Mouse (Mus musculus) limb, embryonic 12.5 days (tissue): ENCODE data around the gene Actr1b. TPM values are rescaled to one million over a fixed set of nuclear protein-coding genes. Genes with fewer than 3 reads are reported as not detected.

ENCODE experiments used
- ATAC-seq: fragments of 200-750 bp; cut with Nextera tagmentation; 2 replicates; pipeline ENCODE4 v1.8.0; 2017; ENCODE audit warnings: low read depth, moderate TSS enrichment; ENCODE audit not compliant: insufficient number of reproducible peaks, insufficient read depth, low FRiP score, low TSS enrichment
- H3K27ac ChIP-seq: fragments of 300-500 bp; sonication (generic); 2 replicates; pipeline ENCODE4 v1.5.1; 2016; ENCODE audit warnings: mild to moderate bottlenecking, moderate library complexity
- H3K27me3 ChIP-seq: fragments of 300-500 bp; sonication (generic); 2 replicates; pipeline ENCODE4 v1.6.1; 2016; ENCODE audit warnings: mild to moderate bottlenecking, moderate library complexity
- H3K36me3 ChIP-seq: fragments of 300-500 bp; sonication (generic); 2 replicates; pipeline ENCODE4 v1.6.1; 2016; ENCODE audit warnings: mild to moderate bottlenecking, moderate library complexity
- H3K4me1 ChIP-seq: fragments of 300-500 bp; sonication (generic); replicated peaks from 2 replicates; pipeline ENCODE4 v1.6.1; 2016
- H3K4me2 ChIP-seq: fragments of 300-500 bp; sonication (generic); 2 replicates; pipeline ENCODE4 v1.6.1; 2016; ENCODE audit warnings: mild to moderate bottlenecking, moderate library complexity
- H3K4me3 ChIP-seq: fragments of 300-500 bp; sonication (generic); replicated peaks from 2 replicates; pipeline ENCODE4 v1.5.1; 2016; ENCODE audit warnings: mild to moderate bottlenecking
- H3K9ac ChIP-seq: fragments of 300-500 bp; sonication (generic); replicated peaks from 2 replicates; pipeline ENCODE4 v1.6.1; 2016; ENCODE audit warnings: mild to moderate bottlenecking, moderate library complexity
- H3K9me3 ChIP-seq: fragments of 300-500 bp; sonication (generic); 2 replicates; pipeline ENCODE4 v1.6.1; 2016; ENCODE audit warnings: mild to moderate bottlenecking, moderate library complexity
- WGBS: fragments of 180-500 bp; shearing (Covaris S2); methylation state at CpG from one replicate; pipeline ENCODE4 v1.1.7; 2016; 5-methylcytosine and 5-hydroxymethylcytosine counted together
- polyA plus RNA-seq: library from polyadenylated mRNA; unstranded; fragments of >200 nt; fragmentation: Nextera tagmentation; extraction: Ambion mirVana; gene quantifications from 2 replicates; pipeline ENCODE4 v1.2.1, GENCODE M21; 2016

Actr1b gene
- polyA plus RNA-seq, 1 experiment from 2014 or later, result 114 TPM

DNA sequence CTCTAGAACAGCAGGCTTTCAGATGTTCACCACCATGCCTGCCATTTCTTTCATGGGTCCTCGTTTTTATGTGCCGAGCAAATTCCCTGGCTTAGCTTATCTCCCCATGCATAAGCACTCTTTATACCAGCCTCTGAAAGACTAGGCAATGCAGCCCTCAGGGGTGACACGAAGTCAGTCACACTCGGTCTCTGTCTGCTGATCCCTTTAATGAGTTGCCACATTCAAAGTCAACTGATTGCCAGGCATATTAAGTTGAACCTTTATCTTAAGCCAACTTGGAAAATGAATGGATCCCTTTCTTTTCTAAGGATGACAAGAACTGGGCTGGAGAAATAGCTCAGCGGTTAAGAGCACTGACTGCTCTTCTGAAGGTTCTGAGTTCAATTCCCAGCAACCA lies 25.0 kb upstream of the Actr1b start:
- peaks cover 4% of the 10 kb centered on the region; the same call in 1 of the 2 replicates for H3K4me1 ChIP-seq
- WGBS, result 76% methylated on average over 5 of the region's 5 CpGs
- ATAC-seq, result no peak

DNA sequence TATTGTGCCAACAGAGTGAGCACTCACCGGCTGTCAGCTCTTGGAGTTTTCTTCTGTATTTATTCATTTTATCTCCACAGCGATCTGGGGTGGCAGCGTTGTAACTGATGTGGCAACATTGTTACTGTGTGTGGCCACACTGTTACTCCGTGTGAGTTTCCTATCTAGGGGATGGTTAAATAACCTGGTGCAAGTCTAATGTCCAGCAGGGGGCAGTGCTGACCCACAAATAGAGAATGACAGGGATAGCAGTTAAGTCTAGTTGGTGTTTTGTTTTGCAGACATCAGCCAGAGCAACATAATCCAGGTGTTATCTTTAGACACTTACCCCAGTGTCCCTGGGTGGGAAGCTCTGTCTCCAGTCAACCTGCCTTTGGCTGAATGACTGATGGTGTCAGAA lies 23.1 kb upstream of the Actr1b start:
- ATAC-seq, result no peak
- WGBS, result 13% methylated on average over 4 of the region's 4 CpGs

More for the DNA sequence above, 25.0 kb upstream of the Actr1b start:
- no peak overlapping the region for H3K9ac ChIP-seq
- H3K27me3 ChIP-seq, result peaks cover 32% of the 10 kb centered on the region
- H3K27ac ChIP-seq, result no peak overlapping the region
- H3K9me3 ChIP-seq, result no peaks in the 10 kb centered on the region
- H3K4me3 ChIP-seq, result no peak overlapping the region
- H3K4me2 ChIP-seq, result no peak overlapping the region
- no peaks in the 10 kb centered on the region for H3K36me3 ChIP-seq

DNA sequence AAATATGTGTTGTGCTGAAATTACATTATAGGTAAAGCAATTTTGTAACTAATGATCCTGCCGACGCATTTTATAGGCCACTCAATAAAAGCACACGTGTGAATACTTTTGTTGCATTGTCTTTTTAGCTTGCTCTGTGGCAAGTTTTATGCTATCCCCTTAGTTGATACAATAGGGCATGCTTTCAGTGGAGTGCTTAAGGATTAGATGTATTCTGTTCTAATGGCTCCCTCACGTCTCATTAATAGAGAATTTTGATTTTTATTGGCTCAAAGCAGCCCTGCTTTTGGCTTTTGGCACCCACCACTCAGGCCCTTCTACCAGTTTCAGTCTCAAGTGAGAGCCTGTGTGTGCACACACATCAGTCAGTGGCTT lies 9.8 kb upstream of the Actr1b start:
- WGBS, result 18% methylated on average over 4 of the region's 4 CpGs
- no peak overlapping the region for H3K4me3 ChIP-seq
- no peaks in the 10 kb centered on the region for H3K9me3 ChIP-seq
- H3K4me2 ChIP-seq, result no peak overlapping the region
- H3K4me1 ChIP-seq, result peaks cover 34% of the 10 kb centered on the region
- H3K27ac ChIP-seq, result peak overlapping the region; percentile 90
- H3K9ac ChIP-seq, result no peak overlapping the region
- H3K36me3 ChIP-seq, result no peaks in the 10 kb centered on the region
- peak; percentile 45; the same call in 1 of the 2 replicates for ATAC-seq
- no peaks in the 10 kb centered on the region for H3K27me3 ChIP-seq

More for the DNA sequence above, 23.1 kb upstream of the Actr1b start:
- Histone ChIP-seq H3K9me3 (no peaks in the 10 kb centered on the region), H3K27ac (no peak overlapping the region), H3K4me1 (no peaks in the 10 kb centered on the region), H3K4me3 (no peak overlapping the region), H3K9ac (no peak overlapping the region), H3K36me3 (no peaks in the 10 kb centered on the region), H3K4me2 (no peak overlapping the region), H3K27me3 (peaks cover 19% of the 10 kb centered on the region)

DNA sequence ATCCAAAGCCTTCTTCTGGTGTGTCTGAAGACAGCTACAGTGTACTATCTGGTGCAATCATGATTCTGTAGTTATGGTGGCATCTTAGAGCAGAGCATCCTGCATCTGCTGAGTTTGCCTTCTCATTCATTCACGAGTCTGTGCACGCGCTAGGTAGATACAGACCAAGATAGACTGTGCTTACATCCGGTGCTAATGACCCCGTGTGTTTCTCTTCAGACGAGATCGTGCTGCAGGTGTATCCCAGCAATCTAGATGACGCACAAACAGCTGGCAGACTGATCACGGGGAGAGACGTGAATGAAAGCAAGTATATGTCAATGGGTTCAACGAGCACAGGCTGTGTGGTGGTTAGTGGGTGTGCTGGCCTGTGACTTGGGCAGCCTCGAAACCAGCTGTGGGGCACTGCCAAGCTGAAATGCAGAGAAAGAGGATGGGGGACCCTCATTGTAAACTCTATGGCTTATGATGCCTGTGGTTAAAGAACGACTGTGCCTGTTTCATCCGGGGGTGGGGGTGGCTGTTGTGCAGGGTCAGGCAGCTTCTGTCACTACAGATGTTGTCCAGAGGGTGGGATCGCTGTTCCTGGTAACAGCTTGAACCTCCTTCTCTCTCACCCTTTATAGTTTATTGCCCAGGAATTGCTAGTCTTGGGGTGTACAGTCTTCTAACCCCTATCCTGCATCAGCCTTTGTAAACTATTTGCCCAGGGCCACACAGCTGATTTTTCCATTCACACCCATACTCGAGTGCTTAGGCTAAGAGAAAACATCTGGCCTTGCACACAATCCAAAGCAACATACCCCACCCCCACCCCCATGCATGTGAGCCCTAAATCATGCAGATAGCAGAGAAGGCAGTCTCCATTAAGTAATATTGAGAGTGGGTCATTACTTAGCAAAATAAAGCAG lies 9.2 kb upstream of the Actr1b start:
- no peak overlapping the region for H3K4me3 ChIP-seq
- H3K27ac ChIP-seq, result peak overlapping the region; percentile 90
- no peaks in the 10 kb centered on the region for H3K27me3 ChIP-seq
- H3K4me2 ChIP-seq, result peak overlapping the region; percentile 33
- no peaks in the 10 kb centered on the region for H3K36me3 ChIP-seq
- peaks cover 34% of the 10 kb centered on the region for H3K4me1 ChIP-seq
- 29% methylated on average over 16 of the region's 16 CpGs for WGBS
- ATAC-seq, result peak; percentile 85
- no peaks in the 10 kb centered on the region for H3K9me3 ChIP-seq
- no peak overlapping the region for H3K9ac ChIP-seq

DNA sequence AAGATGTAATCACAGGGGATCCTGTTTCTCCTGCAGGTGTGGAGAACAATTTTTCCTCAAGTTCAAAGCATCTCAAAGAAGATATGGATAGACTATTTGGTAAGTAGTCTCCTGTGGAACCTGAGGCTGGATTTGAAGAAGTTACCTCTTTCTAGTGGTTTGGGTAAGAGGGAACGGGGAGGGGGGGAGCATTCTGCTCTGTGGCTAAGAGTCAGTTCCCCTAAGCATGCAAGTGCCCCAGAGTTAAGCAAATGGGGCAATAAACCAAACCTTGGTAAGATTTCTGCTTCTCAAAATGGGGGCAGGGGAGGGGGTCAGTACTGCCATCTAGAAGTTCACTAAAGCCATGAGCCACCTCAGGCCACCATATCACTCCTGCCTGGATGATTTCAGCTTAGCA lies 4.6 kb upstream of the Actr1b start:
- no peak for ATAC-seq
- no peak overlapping the region for H3K4me2 ChIP-seq
- H3K27me3 ChIP-seq, result no peaks in the 10 kb centered on the region
- no peaks in the 10 kb centered on the region for H3K9me3 ChIP-seq
- no peak overlapping the region for H3K27ac ChIP-seq
- 81% methylated on average over 1 of the region's 1 CpGs for WGBS
- no peak overlapping the region for H3K4me3 ChIP-seq
- peaks cover 24% of the 10 kb centered on the region for H3K4me1 ChIP-seq
- no peaks in the 10 kb centered on the region for H3K36me3 ChIP-seq
- H3K9ac ChIP-seq, result no peak overlapping the region

DNA sequence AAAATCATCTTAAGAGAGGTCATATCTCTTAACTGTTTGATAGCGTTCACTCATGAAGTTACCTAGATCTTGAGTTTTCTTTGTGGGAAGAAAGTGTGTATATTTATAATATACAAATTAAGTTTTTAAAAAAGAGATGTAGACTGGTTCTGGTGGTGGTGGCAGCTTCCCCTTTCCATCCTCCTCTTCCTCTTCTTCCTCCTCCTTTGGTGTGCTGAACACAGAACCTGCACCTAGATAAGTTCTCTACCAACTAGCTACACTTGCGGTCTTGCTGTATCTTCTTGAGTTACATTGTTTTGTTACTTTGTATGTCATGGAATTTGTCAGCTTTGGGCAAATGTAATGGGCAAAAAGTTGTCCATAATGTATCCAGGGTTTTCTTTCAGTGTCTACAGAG lies 3.1 kb downstream of the Actr1b start:
- Histone ChIP-seq H3K27ac (no peak overlapping the region), H3K4me1 (peaks cover 17% of the 10 kb centered on the region), H3K36me3 (peaks cover 16% of the 10 kb centered on the region), H3K4me2 (no peak overlapping the region), H3K9me3 (no peaks in the 10 kb centered on the region), H3K27me3 (no peaks in the 10 kb centered on the region), H3K4me3 (no peak overlapping the region), H3K9ac (no peak overlapping the region)
- WGBS, result 99% methylated on average over 2 of the region's 2 CpGs
- ATAC-seq, result no peak

DNA sequence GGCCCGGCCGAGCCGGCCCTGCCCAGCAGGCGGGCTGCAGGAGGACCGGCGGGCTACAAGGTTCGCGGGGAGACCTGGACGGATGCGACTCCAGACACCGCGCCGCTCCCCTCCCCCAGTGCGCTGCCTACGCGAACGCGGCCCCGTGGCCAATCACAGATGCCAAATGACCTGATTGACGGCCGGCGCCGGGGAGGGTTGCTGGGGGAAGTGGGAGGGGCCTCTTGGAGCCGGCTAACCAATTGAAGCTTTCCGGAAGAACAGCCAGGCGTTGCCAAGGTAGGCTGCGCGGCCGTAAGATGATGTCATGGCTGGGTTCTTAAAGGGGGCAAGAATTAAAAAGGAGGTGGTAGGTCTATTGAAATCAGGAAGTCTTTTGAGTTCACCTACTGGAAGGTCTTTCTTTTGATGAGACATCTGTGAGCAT lies 4.4 kb downstream of the Actr1b start, which contains the start of gene 4933424G06Rik:
4933424G06Rik (plus strand) TSS at position 296 of the 427 bp plus-strand sequence.
- Histone ChIP-seq H3K27me3 (no peaks in the 10 kb centered on the region), H3K4me3 (peak within 1 kb of the TSS; percentile 94), H3K4me2 (peak within 1 kb of the TSS; percentile 89), H3K27ac (peak within 1 kb of the TSS; percentile 87), H3K36me3 (peaks cover 28% of the 10 kb centered on the region), H3K9me3 (no peaks in the 10 kb centered on the region), H3K4me1 (peaks cover 17% of the 10 kb centered on the region), H3K9ac (peak within 1 kb of the TSS; percentile 93)
- ATAC-seq, result peak; percentile 94
- WGBS, result under 1% methylated on average over 29 of the region's 29 CpGs

DNA sequence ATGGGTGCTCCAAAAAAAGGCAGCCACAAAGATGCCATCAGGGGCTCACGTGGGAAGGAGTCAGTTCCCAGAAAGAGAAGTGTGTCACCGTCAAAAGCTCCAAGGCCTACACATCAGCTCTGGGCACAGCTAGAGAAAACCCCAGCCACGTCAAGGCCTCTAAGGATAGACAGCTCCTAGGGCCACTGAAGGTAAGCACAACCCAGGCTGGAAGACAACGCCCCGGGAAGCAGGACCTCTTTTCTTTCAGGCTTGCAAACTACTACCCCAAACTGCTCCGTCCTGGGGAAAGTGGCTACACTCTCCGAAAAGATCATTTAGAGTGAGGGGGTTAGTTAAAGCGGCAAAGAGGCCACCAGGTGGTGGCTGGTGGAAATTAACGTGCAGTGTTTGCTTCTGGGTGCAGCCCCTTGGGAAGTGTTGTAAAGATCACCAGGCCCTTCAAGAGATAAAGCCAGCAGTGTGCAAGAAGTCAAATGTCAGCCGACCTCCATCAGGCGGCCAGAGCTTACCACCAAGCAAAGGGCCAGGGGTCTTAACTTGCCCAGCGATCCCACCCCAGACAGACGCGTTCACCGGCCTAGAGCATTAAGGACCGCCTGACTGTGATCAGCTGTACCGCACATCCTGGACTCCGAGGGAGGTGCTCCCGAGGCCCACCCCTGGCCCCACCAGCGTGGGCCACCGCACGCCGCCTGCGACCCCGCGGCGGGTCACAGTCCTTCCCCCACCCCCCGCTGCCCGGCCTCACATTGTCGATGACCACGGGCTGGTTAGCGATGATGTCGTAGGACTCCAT lies 5.0 kb downstream of the Actr1b start:
- ATAC-seq, result peak; percentile 86
- WGBS, result under 1% methylated on average over 33 of the region's 33 CpGs

DNA sequence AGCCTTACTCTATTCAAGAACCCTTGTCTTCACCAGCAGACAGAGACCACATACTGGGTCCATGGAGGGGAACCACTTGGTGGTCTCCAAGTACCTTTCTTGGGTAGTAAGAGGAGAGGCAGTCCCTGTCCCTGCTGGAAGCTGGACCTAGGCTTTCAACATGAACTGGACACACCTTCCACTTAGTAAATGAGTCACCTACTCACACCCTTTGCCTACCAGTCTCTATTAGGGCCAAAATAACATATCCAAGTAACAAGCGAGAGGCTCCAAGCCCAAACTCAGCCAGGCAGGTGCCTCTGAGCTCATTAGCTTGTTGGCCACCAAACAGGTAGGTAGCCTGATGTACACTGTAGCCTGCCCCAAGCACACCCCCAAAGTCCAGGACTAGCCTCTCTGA lies 5.6 kb downstream of the Actr1b start:
- 84% methylated on average over 1 of the region's 1 CpGs for WGBS
- ATAC-seq, result no peak
- H3K9ac ChIP-seq, result peak overlapping the region; percentile 93
- peak overlapping the region; percentile 87; the same call in 1 of the 2 replicates for H3K27ac ChIP-seq
- H3K27me3 ChIP-seq, result no peaks in the 10 kb centered on the region
- H3K4me3 ChIP-seq, result peak overlapping the region; percentile 94
- H3K9me3 ChIP-seq, result no peaks in the 10 kb centered on the region
- H3K36me3 ChIP-seq, result peaks cover 40% of the 10 kb centered on the region
- peaks cover 17% of the 10 kb centered on the region for H3K4me1 ChIP-seq
- H3K4me2 ChIP-seq, result peak overlapping the region; percentile 89

More for the DNA sequence above, 5.0 kb downstream of the Actr1b start:
- H3K27me3 ChIP-seq, result no peaks in the 10 kb centered on the region
- peaks cover 34% of the 10 kb centered on the region for H3K36me3 ChIP-seq
- H3K27ac ChIP-seq, result peak overlapping the region; percentile 87
- peak overlapping the region; percentile 94 for H3K4me3 ChIP-seq
- peaks cover 17% of the 10 kb centered on the region for H3K4me1 ChIP-seq
- no peaks in the 10 kb centered on the region for H3K9me3 ChIP-seq
- peak overlapping the region; percentile 89 for H3K4me2 ChIP-seq
- peak overlapping the region; percentile 93 for H3K9ac ChIP-seq

DNA sequence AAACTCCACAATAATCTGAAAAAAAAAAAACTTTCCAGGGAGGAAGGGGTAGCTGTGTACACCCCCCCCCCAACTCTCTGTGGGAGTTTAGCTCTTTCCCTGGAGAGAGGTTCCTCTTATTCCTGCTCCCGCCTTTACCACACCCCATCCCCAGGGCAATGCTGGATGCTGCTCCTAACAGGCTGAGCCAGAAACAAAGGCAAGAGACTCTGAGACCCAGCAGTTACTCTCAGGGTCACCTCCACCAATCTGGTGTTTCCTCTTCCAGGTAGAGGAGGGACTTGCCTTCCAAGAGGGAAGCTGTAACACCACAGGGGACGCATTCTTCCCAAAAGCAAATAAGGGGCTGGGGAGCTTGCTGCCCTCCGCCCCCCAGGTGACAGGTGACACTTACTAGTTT lies 6.4 kb downstream of the Actr1b start:
- Histone ChIP-seq H3K9me3 (no peaks in the 10 kb centered on the region), H3K27me3 (no peaks in the 10 kb centered on the region), H3K4me3 (no peak overlapping the region), H3K4me2 (no peak overlapping the region), H3K4me1 (peaks cover 17% of the 10 kb centered on the region), H3K9ac (0 out of 2 replicates have a peak overlapping the region, but pooled peaks have one; percentile 93), H3K36me3 (peaks cover 49% of the 10 kb centered on the region), H3K27ac (no peak overlapping the region)
- 79% methylated on average over 3 of the region's 3 CpGs for WGBS
- no peak for ATAC-seq

DNA sequence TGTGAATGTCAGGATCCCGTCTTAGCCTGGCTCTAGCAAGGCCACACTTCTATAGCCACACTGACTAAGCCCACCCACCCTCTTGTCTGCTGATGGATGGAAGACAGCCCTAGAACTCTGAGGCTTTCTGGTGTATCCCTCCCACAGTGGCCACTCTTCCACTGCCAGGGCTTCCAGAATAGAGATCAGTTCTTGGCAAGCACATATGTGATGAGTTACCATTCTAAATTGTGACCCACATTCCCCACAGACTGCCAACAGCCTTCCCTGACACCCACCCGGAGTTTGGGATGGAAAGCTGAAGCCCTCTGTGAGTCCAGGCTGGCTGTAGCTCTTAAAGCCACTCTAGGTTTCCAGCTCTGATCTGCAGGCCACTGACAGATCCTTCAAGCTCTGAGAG lies 7.1 kb downstream of the Actr1b start:
- no peak for ATAC-seq
- H3K9ac ChIP-seq, result no peak overlapping the region
- no peaks in the 10 kb centered on the region for H3K9me3 ChIP-seq
- WGBS, result 81% methylated on average over 2 of the region's 2 CpGs
- no peaks in the 10 kb centered on the region for H3K27me3 ChIP-seq
- no peak overlapping the region for H3K4me2 ChIP-seq
- H3K4me3 ChIP-seq, result no peak overlapping the region
- peaks cover 55% of the 10 kb centered on the region for H3K36me3 ChIP-seq
- peaks cover 17% of the 10 kb centered on the region for H3K4me1 ChIP-seq
- no peak overlapping the region for H3K27ac ChIP-seq
